Mouse (Mus musculus) G1E (cell line): ENCODE results near the gene Tmem115.

Experiments used
- CTCF ChIP-seq: IDR thresholded peaks from 2 replicates; pipeline ENCODE4 v1.5.1; 2012; ENCODE audit warnings: low read depth, low read length, inconsistent platforms, mixed read lengths
- GATA1 ChIP-seq: IDR thresholded peaks from 2 replicates; pipeline ENCODE4 v1.6.1; 2012; ENCODE audit warnings: borderline replicate concordance, low read length, inconsistent platforms, mixed read lengths
- GATA2 ChIP-seq: IDR thresholded peaks from 2 replicates; pipeline ENCODE4 v1.6.1; 2012; ENCODE audit warnings: low read depth, low read length, inconsistent platforms, borderline replicate concordance
- TAL1 ChIP-seq: conservative IDR thresholded peaks from 2 replicates; pipeline ENCODE4 v1.6.1; 2012; ENCODE audit warnings: low read depth, low read length, inconsistent platforms, mixed read lengths

GRCm38 (mm10) chr9:107502131-107502846 is 31.5 kb upstream of the Tmem115 start:
- TF ChIP-seq TAL1, result no peak
- no peak for TF ChIP-seq CTCF
- no peak for TF ChIP-seq GATA1
- TF ChIP-seq GATA2, result no peak
